Mouse (Mus musculus) neural tube, embryonic 15.5 days (tissue): ENCODE data around the gene Fbxw2. TPM values are rescaled to one million over a fixed set of nuclear protein-coding genes. Genes with fewer than 3 reads are reported as not detected.
"Not testable (repeated sequence)": the region's sequence is repeated elsewhere in the genome, so short reads cannot be mapped to it uniquely, and the experiment has no call there.

Experiments
- ATAC-seq: fragments of 200-750 bp; cut with Nextera tagmentation; 2 replicates; pipeline ENCODE4 v1.8.0; 2017; ENCODE audit warnings: mild to moderate bottlenecking, moderate TSS enrichment, moderate library complexity; ENCODE audit not compliant: low FRiP score
- H3K27ac ChIP-seq: fragments of 300-500 bp; sonication (generic); replicated peaks from 2 replicates; pipeline ENCODE4 v1.5.1; 2015; ENCODE audit warnings: mild to moderate bottlenecking, inconsistent platforms
- H3K27me3 ChIP-seq: fragments of 300-500 bp; sonication (generic); replicated peaks from 2 replicates; pipeline ENCODE4 v1.6.1; 2015; ENCODE audit warnings: inconsistent platforms
- H3K36me3 ChIP-seq: fragments of 300-500 bp; sonication (generic); 2 replicates; pipeline ENCODE4 v1.6.1; 2015; ENCODE audit warnings: inconsistent platforms
- H3K4me1 ChIP-seq: fragments of 300-500 bp; sonication (generic); 2 replicates; pipeline ENCODE4 v1.6.1; 2015; ENCODE audit warnings: inconsistent platforms
- H3K4me2 ChIP-seq: fragments of 300-500 bp; sonication (generic); 2 replicates; pipeline ENCODE4 v1.6.1; 2015; ENCODE audit warnings: inconsistent platforms, mild to moderate bottlenecking, moderate library complexity
- H3K4me3 ChIP-seq: fragments of 300-500 bp; sonication (generic); replicated peaks from 2 replicates; pipeline ENCODE4 v1.5.1; 2015; ENCODE audit warnings: mild to moderate bottlenecking, inconsistent platforms
- H3K9ac ChIP-seq: fragments of 300-500 bp; sonication (generic); replicated peaks from 2 replicates; pipeline ENCODE4 v1.6.1; 2015; ENCODE audit warnings: mild to moderate bottlenecking, inconsistent platforms
- H3K9me3 ChIP-seq: fragments of 300-500 bp; sonication (generic); replicated peaks from 2 replicates; pipeline ENCODE4 v1.6.1; 2016; ENCODE audit warnings: inconsistent platforms
- WGBS: fragments of 180-500 bp; shearing (Covaris S2); methylation state at CpG from one replicate; pipeline ENCODE4 v1.1.7; 2015; ENCODE audit warnings: mixed read lengths; 5-methylcytosine and 5-hydroxymethylcytosine counted together
- polyA plus RNA-seq: library from polyadenylated mRNA; unstranded; fragments of >200 nt; fragmentation: Nextera tagmentation; extraction: Ambion mirVana; gene quantifications from 2 replicates; pipeline ENCODE4 v1.2.1, GENCODE M21; 2015

The Fbxw2 gene
- polyA plus RNA-seq, 1 experiment from 2014 or later = 102 TPM

DNA sequence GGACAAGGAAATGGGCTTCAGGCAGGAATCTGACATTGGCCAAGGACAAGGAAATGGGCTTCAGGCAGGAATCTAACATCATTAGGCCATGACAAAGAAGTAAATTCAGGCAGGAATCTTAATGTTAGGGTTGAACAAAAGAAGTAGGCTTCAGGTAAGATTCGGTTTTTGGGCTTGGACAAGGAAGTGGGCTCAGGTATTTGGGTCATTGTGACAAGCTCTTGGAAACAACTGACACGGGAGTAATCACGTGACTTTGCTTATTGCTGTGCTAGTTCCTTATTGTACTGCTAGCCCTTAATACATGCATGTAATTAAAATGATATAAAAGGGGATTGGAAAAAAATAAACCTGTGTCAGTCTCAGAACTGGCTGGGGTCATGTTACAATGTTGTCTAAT, 9.6 kb upstream of the Fbxw2 start:
- no peak for ATAC-seq
- H3K9ac ChIP-seq = no peak overlapping the region
- H3K4me1 ChIP-seq = no peaks in the 10 kb centered on the region
- H3K4me3 ChIP-seq = no peak overlapping the region
- H3K27ac ChIP-seq = no peak overlapping the region
- 73% methylated on average over 3 of the region's 3 CpGs for WGBS
- H3K9me3 ChIP-seq = no peaks in the 10 kb centered on the region
- H3K4me2 ChIP-seq = no peak overlapping the region
- H3K36me3 ChIP-seq = no peaks in the 10 kb centered on the region
- peaks cover 8% of the 10 kb centered on the region; the same call in 1 of the 2 replicates for H3K27me3 ChIP-seq

- Histone ChIP-seq H3K27ac (no peak overlapping the region), H3K9me3 (no peaks in the 10 kb centered on the region), H3K9ac (no peak overlapping the region), H3K27me3 (peaks cover 8% of the 10 kb centered on the region), H3K4me2 (no peak overlapping the region), H3K4me3 (no peak overlapping the region), H3K4me1 (no peaks in the 10 kb centered on the region), H3K36me3 (no peaks in the 10 kb centered on the region)
- WGBS = 89% methylated on average over 17 of the region's 17 CpGs
- ATAC-seq = no peak
Observed at GRCm38 (mm10) chr2:34833624-34834023, 7.5 kb upstream of the Fbxw2 start.

- not testable (repeated sequence) for H3K4me2 ChIP-seq, H3K36me3 ChIP-seq, H3K4me3 ChIP-seq, H3K9ac ChIP-seq, ATAC-seq, H3K9me3 ChIP-seq, H3K4me1 ChIP-seq, H3K27ac ChIP-seq, H3K27me3 ChIP-seq
- 72% methylated on average over 11 of the region's 11 CpGs for WGBS
Observed at GRCm38 (mm10) chr2:34832766-34833457, 6.8 kb upstream of the Fbxw2 start, which contains the start of gene Gm34653. Gm34653 (plus strand) TSS chr2:34833007.

- not testable (repeated sequence) for H3K4me3 ChIP-seq, H3K9ac ChIP-seq, H3K9me3 ChIP-seq, H3K27ac ChIP-seq, H3K27me3 ChIP-seq, ATAC-seq, H3K36me3 ChIP-seq, H3K4me1 ChIP-seq, H3K4me2 ChIP-seq
- 95% methylated on average over 17 of the region's 17 CpGs for WGBS
Observed at GRCm38 (mm10) chr2:34830066-34830465, 4.0 kb upstream of the Fbxw2 start.

DNA sequence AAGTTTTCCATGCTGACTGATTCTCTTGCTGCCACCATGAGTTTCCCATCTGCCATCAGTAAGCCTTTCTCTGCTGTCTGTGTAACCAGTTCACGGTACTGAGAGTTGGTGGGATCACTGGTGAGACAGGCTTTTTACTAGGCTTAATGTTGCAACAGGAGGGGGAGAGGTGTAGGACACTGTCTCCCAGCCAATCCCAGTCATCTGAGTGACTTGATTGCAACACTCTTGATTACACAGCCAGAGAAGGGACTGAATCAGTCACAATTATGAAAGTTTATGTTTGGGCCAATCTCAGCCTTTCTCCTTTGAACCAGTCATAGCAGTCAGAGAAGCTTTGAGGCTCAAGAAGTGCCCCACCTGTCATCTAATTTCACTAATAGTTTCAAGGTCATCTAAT, 1.9 kb upstream of the Fbxw2 start:
- WGBS = 85% methylated on average over 1 of the region's 1 CpGs
- Histone ChIP-seq H3K36me3 (no peaks in the 10 kb centered on the region), H3K9me3 (no peaks in the 10 kb centered on the region), H3K27me3 (no peaks in the 10 kb centered on the region; the same call in 1 of the 2 replicates), H3K27ac (no peak overlapping the region), H3K9ac (no peak overlapping the region), H3K4me2 (no peak overlapping the region), H3K4me1 (peaks cover 24% of the 10 kb centered on the region), H3K4me3 (no peak overlapping the region)
- no peak for ATAC-seq

DNA sequence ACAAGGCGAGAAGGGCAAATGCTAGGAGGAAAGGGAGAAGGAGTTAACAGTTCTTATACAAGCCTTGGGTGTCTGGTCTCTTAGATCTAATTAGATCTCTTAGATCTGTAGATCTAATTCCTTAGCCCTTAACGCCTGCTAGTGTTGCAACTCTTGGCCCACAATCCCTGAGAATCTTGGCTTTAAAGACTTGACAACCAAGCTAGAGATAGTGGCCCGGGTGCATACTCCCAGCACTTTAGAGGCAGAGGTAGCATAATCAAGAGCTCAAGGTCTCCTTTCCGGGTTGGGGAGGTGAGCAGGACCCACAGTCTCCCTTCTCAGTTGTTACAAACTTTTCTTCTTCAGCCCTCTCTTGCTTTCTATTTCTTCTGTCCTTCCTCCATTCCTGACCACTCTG, 1.5 kb upstream of the Fbxw2 start:
- Histone ChIP-seq H3K9me3 (no peaks in the 10 kb centered on the region), H3K4me3 (no peak overlapping the region), H3K36me3 (peaks cover 2% of the 10 kb centered on the region; the same call in 1 of the 2 replicates), H3K27me3 (no peaks in the 10 kb centered on the region; the same call in 1 of the 2 replicates), H3K9ac (no peak overlapping the region), H3K4me2 (no peak overlapping the region), H3K4me1 (peaks cover 26% of the 10 kb centered on the region), H3K27ac (no peak overlapping the region)
- 89% methylated on average over 4 of the region's 4 CpGs for WGBS
- no peak for ATAC-seq

GRCm38 (mm10) chr2:34826460-34827231, 535 bp upstream of the Fbxw2 start:
- 36% methylated on average over 20 of the region's 21 CpGs for WGBS
- no peaks in the 10 kb centered on the region for H3K9me3 ChIP-seq
- H3K36me3 ChIP-seq = peaks cover 7% of the 10 kb centered on the region; the same call in 1 of the 2 replicates
- H3K4me2 ChIP-seq = peak overlapping the region; percentile 94
- H3K27ac ChIP-seq = peak overlapping the region; percentile 84
- peak; percentile 40 for ATAC-seq
- H3K9ac ChIP-seq = peak overlapping the region; percentile 87
- H3K4me1 ChIP-seq = peaks cover 30% of the 10 kb centered on the region
- peak overlapping the region; percentile 71 for H3K4me3 ChIP-seq
- no peaks in the 10 kb centered on the region; the same call in 1 of the 2 replicates for H3K27me3 ChIP-seq

DNA sequence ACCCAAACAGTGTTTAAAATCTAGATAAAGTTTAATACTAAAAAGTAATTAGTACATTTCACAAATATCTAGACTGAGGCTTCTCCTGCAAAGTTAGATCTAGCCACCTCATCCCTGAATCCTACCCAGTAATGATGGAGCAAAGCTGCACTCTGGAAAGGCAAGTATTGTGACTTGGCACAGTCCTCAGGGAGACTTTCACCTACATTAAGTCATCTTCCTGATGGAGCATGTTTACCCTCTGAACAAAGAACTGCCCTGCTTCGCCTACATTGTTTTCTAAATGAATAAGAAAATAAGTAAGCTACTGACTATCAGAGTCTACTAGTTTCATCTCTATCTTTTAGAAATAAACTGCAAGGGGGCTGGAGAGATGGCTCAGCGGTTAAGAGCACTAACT, 7.6 kb downstream of the Fbxw2 start:
- ATAC-seq = no peak
- 95% methylated on average over 2 of the region's 2 CpGs for WGBS
- Histone ChIP-seq H3K4me3 (no peak overlapping the region), H3K27ac (no peak overlapping the region), H3K9me3 (no peaks in the 10 kb centered on the region), H3K36me3 (peaks cover 43% of the 10 kb centered on the region), H3K4me1 (peaks cover 11% of the 10 kb centered on the region; the same call in 1 of the 2 replicates), H3K27me3 (no peaks in the 10 kb centered on the region), H3K4me2 (no peak overlapping the region), H3K9ac (no peak overlapping the region)

DNA sequence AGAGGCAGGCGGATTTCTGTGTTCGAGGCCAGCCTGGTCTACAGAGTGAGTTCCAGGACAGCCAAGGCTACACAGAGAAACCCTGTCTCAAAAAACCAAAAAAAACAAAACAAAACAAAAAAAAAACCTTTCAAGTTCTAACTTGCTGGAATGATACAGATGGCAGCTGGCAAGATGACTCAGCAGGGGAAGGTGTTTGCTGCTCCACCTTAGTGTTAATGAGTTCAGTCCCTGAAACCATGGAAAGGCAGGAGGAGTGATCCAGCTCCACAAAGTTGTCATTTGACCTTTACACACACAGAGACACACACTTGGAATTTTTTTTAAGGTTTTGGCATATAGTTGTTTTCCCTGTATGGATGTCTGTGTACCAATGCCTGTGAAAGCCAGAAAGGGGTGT, 10.2 kb downstream of the Fbxw2 start:
- H3K9me3 ChIP-seq, ATAC-seq, H3K4me3 ChIP-seq, H3K4me1 ChIP-seq, H3K4me2 ChIP-seq, H3K27ac ChIP-seq, H3K27me3 ChIP-seq, H3K9ac ChIP-seq: not testable (repeated sequence)
- WGBS = 100% methylated on average over 2 of the region's 2 CpGs
- H3K36me3 ChIP-seq = peaks cover 51% of the 10 kb centered on the region

GRCm38 (mm10) chr2:34812706-34813105, 13.4 kb downstream of the Fbxw2 start:
- Histone ChIP-seq H3K4me1 (0 out of 2 replicates have a peak, but pooled peaks cover 2% of the 10 kb centered on the region), H3K27ac (no peak overlapping the region), H3K4me3 (no peak overlapping the region), H3K36me3 (peaks cover 45% of the 10 kb centered on the region), H3K9ac (no peak overlapping the region), H3K4me2 (no peak overlapping the region), H3K27me3 (no peaks in the 10 kb centered on the region), H3K9me3 (no peaks in the 10 kb centered on the region)
- no peak for ATAC-seq
- 90% methylated on average over 7 of the region's 7 CpGs for WGBS

GRCm38 (mm10) chr2:34810775-34811174, 15.3 kb downstream of the Fbxw2 start:
- H3K4me2 ChIP-seq = no peak overlapping the region
- no peak overlapping the region for H3K4me3 ChIP-seq
- H3K4me1 ChIP-seq = peaks cover under 1% of the 10 kb centered on the region; the same call in 1 of the 2 replicates
- 95% methylated on average over 3 of the region's 3 CpGs for WGBS
- no peak for ATAC-seq
- H3K9ac ChIP-seq = no peak overlapping the region
- no peaks in the 10 kb centered on the region for H3K27me3 ChIP-seq
- H3K36me3 ChIP-seq = peaks cover 49% of the 10 kb centered on the region
- H3K27ac ChIP-seq = no peak overlapping the region
- H3K9me3 ChIP-seq = no peaks in the 10 kb centered on the region

DNA sequence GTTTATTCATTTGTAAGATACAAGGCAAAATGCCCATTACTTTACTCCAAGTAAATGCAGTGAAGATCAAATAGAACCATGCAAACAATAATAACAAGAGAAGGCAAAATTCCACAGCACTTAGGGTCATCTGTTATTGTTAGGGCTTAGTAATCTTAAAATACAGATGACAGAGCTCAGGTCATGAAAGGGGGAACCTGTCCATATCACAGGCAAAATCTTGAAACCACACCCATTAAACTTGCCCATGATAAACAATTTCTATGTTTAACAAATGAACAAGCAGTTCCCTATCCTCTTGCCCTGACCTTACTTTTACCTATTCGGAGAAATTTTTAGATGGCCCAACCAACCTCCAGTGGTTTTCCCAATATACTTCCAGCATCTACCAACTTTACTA, 16.5 kb downstream of the Fbxw2 start:
- H3K36me3 ChIP-seq = peaks cover 45% of the 10 kb centered on the region

More for the DNA sequence above, 16.5 kb downstream of the Fbxw2 start:
- Histone ChIP-seq H3K27ac (no peak overlapping the region), H3K4me1 (peaks cover 9% of the 10 kb centered on the region; the same call in 1 of the 2 replicates), H3K4me2 (no peak overlapping the region), H3K9me3 (no peaks in the 10 kb centered on the region), H3K4me3 (no peak overlapping the region), H3K27me3 (no peaks in the 10 kb centered on the region), H3K9ac (no peak overlapping the region)
- WGBS = 100% methylated on average over 1 of the region's 1 CpGs
- no peak for ATAC-seq
